Mouse (Mus musculus) T-helper 17 cell (primary cell): ENCODE results near the gene Large1.
"Not testable (repeated sequence)": the region's sequence is repeated elsewhere in the genome, so short reads cannot be mapped to it uniquely, and the experiment has no call there.

ENCODE experiments used
- in situ Hi-C, 2 experiments: fragments of 300-600 bp; cut with MboI, MseI; formaldehyde crosslinking; loops; 1 replicate in 1 of 2; 2 replicates in 1 of 2; pipeline ENCODE4 v1.15.1; 2025; ENCODE audit warnings: high pct_unique_total_duplicates in 2 of 2

The Large1 gene

DNA sequence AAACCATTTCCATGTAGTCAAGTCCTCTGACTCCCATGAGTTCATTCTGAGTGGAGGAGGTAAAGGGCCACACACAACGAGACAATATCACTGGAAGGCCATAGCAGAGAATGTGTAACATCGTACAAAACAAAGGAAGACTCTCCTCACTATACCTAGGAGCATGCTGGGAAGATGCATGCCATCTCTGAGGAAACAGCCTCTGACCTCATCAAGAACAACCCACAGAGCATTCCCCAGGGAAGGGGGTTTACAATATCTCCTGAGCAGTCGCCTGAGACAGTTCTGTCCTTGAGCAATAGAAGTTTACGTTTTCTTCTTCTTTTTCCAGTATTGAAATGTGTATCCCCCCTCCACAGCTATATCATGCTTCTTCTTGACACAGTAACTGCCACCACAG, 49.4 kb downstream of the Large1 start:
- in situ Hi-C loops: loop anchor here in 1 of 2 experiments (25.0 kb wide), 1 partner anchor 667 kb away; the partner anchor contains the start of gene Nwd1

DNA sequence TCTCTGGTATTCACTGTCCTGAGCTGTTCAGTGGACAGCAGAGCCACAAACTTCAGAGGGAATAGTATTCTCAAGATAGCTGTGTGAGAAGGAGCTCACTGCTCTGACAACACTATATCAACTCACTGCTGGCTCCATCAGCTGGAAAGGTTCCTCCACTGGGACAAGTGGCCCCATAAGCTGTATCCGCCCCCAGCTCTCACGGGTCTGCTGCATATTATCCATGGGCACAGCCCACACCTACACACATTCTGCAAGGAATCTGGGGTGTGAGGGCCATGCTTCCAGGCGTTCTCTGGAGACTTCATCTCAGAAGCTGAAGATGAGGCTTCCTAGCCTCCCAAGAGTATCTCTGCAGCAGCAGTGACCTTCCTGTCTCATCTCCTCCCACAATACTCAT, 50.4 kb downstream of the Large1 start:
- in situ Hi-C loops: loop anchor here in 1 of 2 experiments (25.0 kb wide), 1 partner anchor 666 kb away; the partner anchor contains the start of gene Nwd1

DNA sequence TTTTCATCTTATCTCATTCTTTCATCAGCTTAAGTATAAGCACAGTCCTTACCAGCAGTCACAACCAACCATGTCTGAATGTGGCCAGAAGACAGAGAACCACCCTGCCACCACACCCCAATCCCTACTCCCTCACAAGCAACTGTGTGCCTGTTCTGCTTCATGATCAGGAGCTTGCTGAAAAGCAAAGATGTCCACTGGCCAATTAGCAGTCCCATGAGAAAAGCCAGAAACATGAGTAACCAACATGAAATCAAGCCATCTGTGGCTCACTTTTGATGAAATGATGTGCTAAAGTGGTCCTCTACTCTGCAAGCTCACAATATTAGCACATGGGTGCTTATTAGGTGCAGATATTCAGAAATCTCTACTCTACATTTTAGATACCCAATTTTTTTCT, 57.8 kb downstream of the Large1 start:
- in situ Hi-C loops: no loop called here

DNA sequence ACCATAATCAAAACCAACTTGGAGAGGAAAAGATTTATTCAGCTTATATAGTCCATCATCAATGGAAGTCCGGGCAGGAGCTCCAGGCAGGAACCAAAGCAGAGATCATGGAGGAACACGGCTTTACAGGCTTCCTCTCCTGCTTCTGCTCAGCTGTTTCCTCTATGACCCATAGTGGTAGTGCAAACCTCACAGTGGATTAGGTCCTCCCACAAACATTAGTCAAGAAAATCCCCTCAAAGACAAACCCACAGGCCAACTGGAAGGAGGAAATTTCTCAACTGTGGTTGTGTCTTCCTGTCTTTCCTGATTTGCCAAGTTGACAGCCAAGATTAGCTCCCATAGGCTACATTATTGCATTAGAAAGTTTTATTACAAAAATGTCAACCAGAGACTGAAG, 59.7 kb downstream of the Large1 start:
- in situ Hi-C loops: no loop called here

DNA sequence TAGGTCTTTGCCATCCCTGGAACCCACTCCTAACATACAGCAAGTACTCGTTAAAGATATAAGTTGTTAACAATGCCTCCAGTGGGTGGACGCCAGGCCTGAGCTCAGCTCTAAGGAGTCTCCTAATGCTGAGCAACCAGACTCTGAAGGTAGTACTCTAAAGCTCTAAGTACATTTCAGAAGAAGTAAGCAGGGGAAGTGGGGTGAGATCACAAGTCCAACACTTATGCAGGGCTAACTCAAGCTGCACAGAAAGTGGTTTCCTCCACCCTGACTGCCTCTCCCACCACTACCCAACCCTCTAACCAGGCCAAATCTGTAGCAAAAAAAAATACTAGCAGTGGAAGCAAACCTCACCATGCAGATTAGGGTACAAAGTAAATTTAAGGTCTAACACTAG, 61.7 kb downstream of the Large1 start:
- in situ Hi-C loops: no loop called here

DNA sequence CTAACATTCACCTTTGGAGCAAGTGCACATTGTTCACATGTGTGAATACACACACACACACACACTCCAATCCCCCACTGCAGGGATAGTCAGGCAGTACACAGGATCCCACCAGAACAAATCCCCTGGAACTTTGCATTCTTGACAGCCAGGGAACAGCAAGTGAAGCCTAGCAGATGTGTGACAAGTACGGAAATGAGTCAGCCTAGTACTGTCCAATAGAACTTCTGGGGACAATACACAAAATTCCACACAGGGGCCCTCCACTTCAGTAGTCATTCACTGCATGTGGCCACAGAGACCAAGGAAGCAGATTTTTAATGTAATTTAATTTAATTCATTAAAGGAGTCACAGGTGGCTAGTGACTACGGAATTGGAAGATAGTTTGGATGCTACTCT, 62.7 kb downstream of the Large1 start:
- in situ Hi-C loops: no loop called here

DNA sequence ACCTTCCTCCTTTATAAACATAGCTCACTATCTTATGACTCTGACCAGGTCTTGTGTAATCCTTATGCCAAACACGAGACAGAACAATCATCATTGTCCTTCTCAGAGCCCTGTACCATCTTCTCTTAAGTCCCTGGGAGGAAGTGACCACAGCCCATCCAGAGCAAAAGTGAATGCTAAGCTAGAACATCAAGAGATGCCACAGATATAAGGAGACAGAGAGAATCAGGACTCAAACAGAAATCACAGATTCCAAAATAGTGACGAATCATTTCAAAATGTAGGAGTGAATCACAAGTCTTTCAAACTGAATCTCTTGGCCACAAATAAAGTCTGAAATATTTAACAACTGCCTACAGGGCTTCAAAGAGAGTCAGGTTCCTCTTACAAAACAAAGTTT, 63.5 kb downstream of the Large1 start:
- in situ Hi-C loops: no loop called here

DNA sequence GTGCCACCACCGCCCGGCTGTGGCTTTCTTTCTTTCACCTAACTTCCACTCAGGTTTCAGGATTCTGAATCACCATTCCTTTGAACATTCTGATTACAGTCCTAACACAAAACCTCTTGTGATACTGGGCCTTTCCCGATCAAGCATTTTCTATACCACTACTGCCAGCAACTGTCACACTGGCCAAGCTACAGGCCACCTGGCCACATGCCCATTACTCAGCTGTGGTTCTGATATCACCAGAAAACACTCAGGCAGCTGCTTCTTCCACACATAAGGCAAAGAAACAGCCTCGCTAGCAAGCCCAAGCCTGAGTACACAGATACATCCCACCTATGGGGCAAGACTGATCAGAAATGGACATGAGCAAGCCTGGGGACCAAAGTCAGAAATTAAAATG, 71.3 kb downstream of the Large1 start:
- in situ Hi-C loops: no loop called here

DNA sequence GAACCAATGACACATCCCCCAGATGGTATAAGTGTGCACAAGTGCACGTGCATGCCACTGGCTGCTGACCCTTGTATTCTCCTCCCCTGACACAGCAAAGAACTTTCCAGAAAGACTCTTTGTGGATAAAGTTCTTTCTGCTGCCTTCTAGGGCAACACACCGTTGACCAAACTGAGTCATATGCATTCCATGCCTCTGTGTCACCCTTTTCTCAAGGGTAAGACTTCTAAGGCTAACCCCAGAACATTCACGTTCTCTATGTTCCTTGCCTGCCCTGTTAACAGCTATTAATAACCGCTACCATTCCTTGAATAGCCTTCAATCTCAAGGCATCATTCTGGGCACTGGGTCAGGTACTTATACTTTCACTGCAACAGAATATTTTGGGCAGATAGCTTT, 77.3 kb downstream of the Large1 start:
- in situ Hi-C loops: no loop called here

DNA sequence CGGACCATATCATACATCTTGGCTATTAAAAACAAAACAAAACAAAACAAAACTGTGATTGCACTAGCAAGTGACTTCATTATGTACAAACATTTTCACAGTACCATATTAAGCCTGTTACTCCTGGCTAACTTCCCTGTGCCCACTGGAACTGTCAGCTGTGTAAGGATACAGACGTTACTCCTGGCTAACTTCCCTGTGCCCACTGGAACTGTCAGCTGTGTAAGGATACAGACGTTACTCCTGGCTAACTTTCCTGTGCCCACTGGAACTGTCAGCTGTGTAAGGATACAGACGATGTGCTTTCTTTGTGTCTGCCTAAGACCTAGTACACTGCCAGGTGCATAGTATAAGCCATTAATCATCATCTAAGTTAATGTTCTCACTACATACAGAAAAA, 77.9 kb downstream of the Large1 start:
- in situ Hi-C loops: not testable (repeated sequence)

DNA sequence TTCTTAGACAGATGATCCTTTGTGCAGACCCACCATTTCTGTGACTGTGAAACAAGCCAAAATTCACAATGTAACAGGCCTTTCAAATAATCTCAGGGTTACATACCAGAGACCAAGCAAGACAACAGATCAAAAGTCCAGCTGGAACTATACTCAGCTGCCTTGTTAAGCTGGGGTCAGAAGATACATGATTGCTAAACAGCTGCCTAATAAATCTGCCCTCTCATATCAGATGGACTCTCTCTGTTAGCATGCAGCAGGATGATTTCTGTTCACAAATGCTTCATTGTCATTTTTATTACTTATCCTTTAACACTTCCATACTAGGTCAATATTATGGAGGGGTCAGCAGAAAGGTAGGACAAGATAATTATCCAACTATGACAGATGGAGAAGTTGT, 80.2 kb downstream of the Large1 start:
- in situ Hi-C loops: no loop called here

DNA sequence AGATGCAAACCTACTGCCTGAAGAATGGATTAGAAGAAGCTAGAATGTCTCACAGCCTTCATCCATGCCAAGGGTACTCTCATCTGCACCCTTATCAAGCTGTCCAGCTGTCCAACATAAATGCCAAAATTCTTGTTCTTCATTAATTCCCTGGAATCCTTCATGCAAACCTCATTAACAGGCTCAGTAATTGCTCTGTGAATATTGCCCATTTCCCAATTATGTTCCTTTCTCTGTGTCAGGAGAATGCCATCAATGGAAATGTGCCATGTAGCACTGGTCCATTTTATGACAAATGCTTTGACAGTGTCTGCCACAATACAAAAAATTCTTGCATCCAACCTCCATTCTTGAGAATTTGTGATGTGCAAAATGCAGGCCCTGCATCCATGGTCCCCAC, 82.3 kb downstream of the Large1 start:
- in situ Hi-C loops: no loop called here

DNA sequence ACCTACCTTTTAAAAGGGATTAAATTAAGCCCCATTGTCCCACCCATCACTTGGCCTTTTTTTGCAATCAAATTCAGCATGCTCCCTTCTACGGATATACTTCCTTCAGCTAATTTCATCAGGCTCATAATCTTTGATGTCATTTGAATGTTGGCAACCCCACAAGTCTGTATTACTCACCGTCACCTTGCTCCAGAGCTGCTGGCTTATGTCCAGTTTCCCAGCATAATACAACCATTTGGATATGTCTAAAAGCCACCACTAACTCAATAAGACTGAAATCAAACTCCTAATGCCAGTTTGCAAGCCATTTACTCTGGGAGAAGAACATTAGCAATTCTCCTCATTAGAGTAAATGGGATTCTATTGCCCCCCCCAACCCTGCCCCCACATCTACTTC, 95.4 kb downstream of the Large1 start:
- in situ Hi-C loops: no loop called here

DNA sequence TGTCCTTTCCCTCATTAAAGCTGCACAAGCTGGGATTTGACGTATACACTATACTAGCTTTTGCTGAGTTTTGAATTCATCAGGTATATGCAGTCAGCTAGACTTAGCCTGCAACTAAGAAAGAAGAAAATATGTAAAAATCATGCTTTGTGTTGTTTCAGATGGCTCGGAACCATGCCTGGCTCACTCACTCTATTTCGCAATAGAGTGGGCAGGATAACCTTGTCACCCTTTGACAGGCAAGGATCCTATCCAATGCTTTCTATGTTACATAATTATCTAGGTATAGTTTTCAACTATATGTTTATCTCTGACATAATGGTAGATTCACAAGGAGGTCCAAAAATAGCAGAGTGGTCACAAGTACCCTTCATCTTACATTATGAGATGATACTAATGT, 109.2 kb downstream of the Large1 start:
- in situ Hi-C loops: no loop called here

DNA sequence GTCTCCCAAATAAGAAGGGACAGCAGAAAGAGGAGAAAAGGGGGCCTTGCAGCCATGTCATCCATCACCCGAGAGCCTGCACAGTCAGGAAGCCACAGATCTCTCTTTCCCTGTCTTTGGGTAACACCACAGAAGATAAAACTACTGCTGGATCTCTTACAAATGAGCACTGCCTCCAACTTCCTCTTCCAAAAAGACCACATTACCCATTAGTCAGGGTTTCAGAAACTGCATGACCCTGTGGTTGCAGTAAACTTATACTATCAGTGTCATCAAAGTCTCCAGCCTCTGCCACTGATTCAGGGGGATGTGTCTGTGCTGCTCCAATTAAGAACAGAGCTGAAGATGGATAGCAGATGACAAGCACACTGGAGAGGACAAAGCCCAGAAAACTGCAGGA, 111.3 kb downstream of the Large1 start:
- in situ Hi-C loops: no loop called here

DNA sequence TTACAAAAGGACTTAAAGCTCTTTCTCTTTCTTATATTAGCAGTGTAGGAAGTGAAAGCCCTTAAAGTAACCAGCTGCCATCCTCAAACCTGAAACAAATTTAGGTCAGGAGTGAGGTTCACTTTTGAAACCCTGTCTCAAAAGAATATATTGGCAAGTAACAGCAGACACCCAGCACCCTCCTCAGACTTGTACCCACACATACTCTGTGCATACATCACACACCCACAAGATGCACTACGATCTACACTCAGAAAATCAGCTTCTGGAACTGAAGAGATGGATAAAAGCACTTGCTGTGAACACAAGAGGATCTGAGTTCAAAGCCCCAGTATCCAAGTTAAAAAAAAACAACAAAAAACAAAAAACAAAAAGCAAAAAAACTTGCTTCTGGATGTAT, 119.1 kb downstream of the Large1 start:
- in situ Hi-C loops: no loop called here

DNA sequence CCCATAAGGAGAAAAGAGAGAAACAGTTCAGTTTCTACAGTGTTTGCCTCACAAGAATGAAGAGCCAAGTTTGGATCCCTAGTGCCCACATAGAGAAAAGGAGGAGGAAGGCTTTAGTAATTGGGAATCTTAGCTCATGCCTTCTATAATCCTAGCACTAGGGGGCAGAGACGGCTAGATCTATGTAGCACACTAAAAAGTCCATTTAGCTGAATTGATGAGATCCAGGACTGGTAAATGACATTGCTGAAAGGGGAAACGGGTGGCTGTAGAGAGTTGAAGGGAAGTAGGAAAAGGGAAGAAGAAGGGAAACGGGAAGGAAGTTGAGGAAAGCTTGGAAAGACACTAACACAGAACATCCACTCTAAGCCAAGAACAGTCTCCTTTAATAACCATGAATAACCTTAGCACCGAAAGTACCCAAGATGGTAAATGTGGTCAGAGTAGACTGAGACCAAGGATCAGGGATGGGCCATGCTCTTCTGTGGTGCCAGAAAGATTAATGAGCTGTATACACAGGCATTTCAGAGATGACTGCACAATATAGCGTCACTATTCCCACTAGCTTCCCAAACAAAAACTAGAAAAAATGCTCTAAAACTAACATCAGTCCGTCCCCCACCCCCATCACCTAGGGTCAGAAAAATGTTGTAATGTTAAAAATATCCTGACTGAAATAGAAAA, 119.8 kb downstream of the Large1 start:
- in situ Hi-C loops: no loop called here

DNA sequence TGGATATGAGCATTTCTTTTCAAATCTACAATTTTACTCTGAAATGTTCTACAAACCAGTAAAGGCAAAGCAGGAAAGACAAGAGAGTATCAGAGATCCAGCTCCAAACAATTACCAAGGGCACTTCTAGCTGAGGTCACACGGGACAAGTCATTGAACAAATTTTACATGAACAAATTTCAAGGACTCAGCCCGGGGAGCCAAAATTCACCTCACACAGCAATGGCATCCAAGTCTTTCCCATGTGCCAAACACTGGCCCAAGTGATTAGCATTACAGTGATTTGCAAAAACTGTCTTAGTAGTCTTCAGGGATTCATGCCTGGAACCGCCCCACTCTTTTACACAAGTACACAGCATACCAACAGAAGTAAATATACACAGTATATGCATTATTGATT, 126.5 kb downstream of the Large1 start:
- in situ Hi-C loops: no loop called here

DNA sequence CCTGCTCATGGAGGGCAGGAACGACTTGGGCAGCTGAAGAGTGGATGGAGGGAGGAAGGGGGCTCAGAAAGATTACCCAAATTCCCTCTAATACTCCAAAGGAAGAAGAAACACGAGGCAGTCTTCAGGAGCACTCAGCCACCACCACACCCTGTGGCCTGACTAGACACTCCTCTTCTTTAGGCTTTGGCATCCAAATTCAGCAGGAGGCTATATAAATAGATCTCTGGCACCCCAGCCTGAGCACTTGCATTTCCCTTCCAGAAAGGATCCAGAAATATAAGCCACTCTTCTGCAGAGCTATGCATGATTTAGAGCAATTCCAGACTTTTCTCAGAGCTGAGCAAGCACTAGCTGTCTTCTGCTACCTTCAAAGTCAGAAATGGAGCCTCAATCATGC, 127.7 kb downstream of the Large1 start:
- in situ Hi-C loops: no loop called here

DNA sequence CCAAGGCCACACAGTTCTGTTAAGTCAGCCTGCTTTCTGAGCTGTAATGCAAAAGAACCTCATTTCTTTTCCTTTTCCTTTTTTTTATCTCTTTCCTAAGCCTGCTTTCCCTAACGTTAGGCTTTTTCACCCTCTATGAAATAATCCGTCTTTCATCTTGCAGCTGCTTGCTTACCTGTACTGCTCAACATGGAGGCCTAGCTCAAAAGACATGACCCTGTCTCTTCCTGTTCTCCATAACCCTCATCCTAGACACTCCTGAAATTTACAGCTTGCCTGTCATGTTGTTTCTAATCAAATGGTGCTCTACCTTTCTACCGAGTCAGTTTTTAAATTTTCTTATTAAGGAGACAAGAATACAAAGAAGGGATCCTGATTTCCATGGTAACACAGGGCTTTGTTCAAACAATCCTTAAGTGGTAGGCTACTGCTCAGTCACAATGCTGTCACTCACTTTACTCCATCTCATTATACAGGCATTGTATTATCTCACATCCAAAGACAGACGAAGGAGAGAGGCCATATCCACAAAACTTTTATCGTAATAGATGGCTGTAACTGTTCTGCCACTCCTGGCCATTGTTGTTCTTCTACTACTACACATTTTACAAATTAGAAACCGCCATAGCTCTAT, 134.0 kb downstream of the Large1 start:
- in situ Hi-C loops: no loop called here

DNA sequence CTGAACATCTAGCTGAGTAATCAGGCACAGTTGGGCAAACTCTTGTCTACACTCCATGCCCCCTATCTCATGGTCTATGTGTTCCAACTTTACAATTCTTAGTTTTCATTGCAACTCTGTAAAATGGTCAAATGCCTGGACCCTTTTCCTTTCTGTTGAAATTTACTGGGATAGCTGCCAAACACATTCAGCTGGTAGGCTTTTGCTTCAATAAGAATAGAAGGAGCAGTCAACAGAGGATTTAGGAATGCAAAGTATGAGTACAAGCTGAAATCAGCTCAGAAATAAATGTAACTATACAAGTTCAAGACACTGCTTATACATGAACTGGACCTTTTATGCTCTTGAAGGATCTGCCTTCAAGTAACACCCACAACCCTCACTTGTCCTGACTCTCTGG, 146.5 kb downstream of the Large1 start:
- in situ Hi-C loops: no loop called here

DNA sequence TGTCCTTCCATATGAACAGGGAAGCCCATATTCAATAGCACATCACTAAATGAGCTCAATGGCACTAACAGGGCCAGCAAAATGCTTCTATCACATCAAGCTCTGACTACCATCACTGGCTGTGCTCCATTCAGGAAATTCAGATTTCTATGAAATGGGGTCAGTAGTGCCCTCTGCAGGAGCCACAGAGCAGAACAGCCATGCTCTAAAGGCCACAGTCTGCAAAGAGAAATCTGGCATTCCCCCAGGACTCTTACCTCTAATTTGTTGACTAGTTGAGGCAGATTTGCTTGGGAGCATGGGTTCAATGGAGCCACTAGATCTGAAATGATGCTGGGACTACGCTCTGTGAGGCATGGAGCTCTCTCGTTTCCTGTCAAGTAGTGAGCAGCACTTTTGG, 151.5 kb downstream of the Large1 start:
- in situ Hi-C loops: no loop called here

DNA sequence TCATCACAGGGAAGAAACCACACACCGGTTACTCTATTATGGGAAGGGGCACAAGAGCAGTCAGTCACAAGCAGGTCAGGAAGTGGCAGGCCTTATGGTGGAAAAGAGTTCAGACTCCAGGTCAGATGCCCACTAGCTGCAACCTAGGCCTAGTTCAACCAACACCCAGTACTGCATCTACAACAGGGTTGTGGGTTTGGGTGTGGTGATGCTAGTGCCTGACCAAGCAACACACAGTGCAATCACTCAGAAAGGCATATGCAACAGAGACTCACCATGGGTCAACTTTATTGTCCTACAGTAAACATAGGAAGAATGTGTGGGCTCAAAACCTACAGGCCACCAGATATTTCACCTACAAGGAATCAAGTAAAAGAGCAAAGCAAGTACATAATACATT, 155.6 kb downstream of the Large1 start:
- in situ Hi-C loops: no loop called here

DNA sequence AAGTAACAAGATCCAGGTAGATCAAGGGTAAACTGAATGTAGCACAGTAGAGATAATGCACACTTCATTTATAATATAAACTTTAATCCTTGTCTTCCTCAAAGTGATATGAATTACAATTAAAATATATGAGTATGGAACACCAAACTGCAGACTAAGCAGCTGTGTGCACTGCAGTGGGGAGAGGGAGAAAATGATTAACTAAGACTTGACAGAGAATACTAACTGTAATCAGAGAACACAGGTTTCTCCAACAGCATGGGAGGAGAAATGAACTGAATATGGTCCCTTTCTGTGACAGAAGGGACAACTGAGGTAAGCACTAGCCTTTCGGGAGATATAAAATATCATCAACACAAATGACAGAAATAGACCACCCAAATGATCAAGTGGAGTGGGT, 164.7 kb downstream of the Large1 start:
- in situ Hi-C loops: no loop called here
